Mouse (Mus musculus): Measurements from ENCODE around the gene Inhbb.

- TF ChIP-seq POLR2A (IDR thresholded peaks at IDR 0.05; ENCODE audit: control insufficient read depth in 1 of 2, insufficient read depth in 1 of 2, low read depth in 1 of 2, low read length in 2 of 2, poor library complexity in 1 of 2) = no peak
- TF ChIP-seq POLR2AphosphoS2 (IDR thresholded peaks at IDR 0.05; ENCODE audit: low read length) = no peak
- TF ChIP-seq RAD21 (IDR thresholded peaks at IDR 0.05; ENCODE audit: low read depth, low read length) = no peak
- no peak for TF ChIP-seq CTCF (IDR thresholded peaks at IDR 0.05 in 2 of 3, conservative IDR thresholded peaks at IDR 0.05 in 1 of 3; ENCODE audit: control insufficient read depth in 1 of 3, insufficient read depth in 1 of 3, low read depth in 2 of 3, low read length in 3 of 3, poor library complexity in 1 of 3, severe bottlenecking in 1 of 3)
- TF ChIP-seq ZNF384 (IDR thresholded peaks at IDR 0.05; ENCODE audit: low read depth, low read length) = no peak
- TF ChIP-seq GATA1 (IDR thresholded peaks at IDR 0.05; ENCODE audit: low read depth, low read length) = no peak
- TF ChIP-seq MYC (IDR thresholded peaks at IDR 0.05; ENCODE audit: low read depth, low read length) = no peak
- no peak for TF ChIP-seq ETS1 (IDR thresholded peaks at IDR 0.05; ENCODE audit: low read depth, low read length)
- no peak for TF ChIP-seq POLR2AphosphoS5 (IDR thresholded peaks at IDR 0.05; ENCODE audit: borderline replicate concordance, low read depth, low read length)
- TF ChIP-seq EP300 (IDR thresholded peaks at IDR 0.05; ENCODE audit: low read depth in 1 of 2, low read length in 2 of 2) = no peak
- no peak for TF ChIP-seq MXI1 (IDR thresholded peaks at IDR 0.05; ENCODE audit: low read depth, low read length)
Measured at GRCm38 (mm10) chr1:119409106-119409505, 12.9 kb downstream of the Inhbb start.

All from MEL (cell line).